Comparison of ENCODE assay signal across 22 mouse cellular contexts in the genomic region with DNA sequence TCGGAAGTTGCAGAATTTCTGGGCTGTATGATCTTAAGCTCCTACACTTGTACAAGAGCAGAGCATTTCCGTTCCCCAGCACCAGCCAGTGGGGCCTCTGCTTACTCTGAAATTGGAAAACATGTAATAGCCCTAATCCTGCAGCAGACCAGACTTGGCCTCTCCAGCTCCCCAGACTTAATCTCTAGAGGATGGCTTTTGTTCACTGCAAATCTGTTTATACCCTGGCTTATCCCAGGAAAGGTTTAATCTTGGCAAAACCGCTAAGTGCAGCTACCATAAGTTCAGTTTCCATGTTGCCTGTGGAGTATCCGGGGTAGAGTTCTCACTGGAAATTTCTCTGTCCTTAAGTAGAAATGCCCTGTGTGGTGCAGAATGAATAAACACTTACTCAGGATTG.
DNase-seq lines count a peak whose midpoint lies in the region; ATAC-seq and TF ChIP-seq lines count a peak whose summit lies in the region.
"Had no signal": no experiment of that assay in that cellular context is flagged by ENCODE, and none has a peak within 500 bp of the region (broad histone marks: within the 10 kb centered on the region; RNA-seq: fewer than 3 reads in every experiment).

No protein-coding gene starts in this region.

- H3K4me3 ChIP-seq in midbrain, embryonic 11.5 days (ENCODE audit: low read depth, low read length) = no peak overlapping the region
- H3K4me3 ChIP-seq in midbrain, embryonic 10.5 days = no peak overlapping the region
- no peak overlapping the region for H3K4me3 ChIP-seq in cerebellum, adult 2 months (replicated peaks; ENCODE audit: insufficient read depth, low read depth, low read length)
- H3K4me3 ChIP-seq: embryonic facial prominence, embryonic 13.5 days; embryonic facial prominence, embryonic 15.5 days; erythroblast, embryonic 14.5 days; forebrain, embryonic 10.5 days; forebrain, embryonic 12.5 days had no signal

- 63% methylated on average over 4 of the region's 4 CpGs for WGBS in midbrain, embryonic 11.5 days
- WGBS in midbrain, embryonic 10.5 days = 71% methylated on average over 4 of the region's 4 CpGs
- whole genome bisulfite sequencing in cerebellum, adult 2 months = 80% methylated on average over 4 of the region's 4 CpGs

- no peak for ATAC-seq in midbrain, embryonic 11.5 days (ENCODE audit: low FRiP score)
- ATAC-seq: forebrain, embryonic 14.5 days; forebrain, embryonic 16.5 days had no signal

- H3K27me3 ChIP-seq in midbrain, embryonic 11.5 days (ENCODE audit: control insufficient read depth, insufficient read depth, low read length) = no peaks in the 10 kb centered on the region
- H3K27me3 ChIP-seq in midbrain, embryonic 10.5 days (ENCODE audit: low read depth, poor library complexity, severe bottlenecking) = no peaks in the 10 kb centered on the region
- no peaks in the 10 kb centered on the region for H3K27me3 ChIP-seq in cerebellum, adult 2 months (ENCODE audit: control insufficient read depth, insufficient read depth, low read length)
- H3K27me3 ChIP-seq: embryonic facial prominence, embryonic 13.5 days; embryonic facial prominence, embryonic 15.5 days; forebrain, embryonic 12.5 days had no signal

- TF ChIP-seq POLR2A in cerebellum, adult 2 months (IDR thresholded peaks at IDR 0.05; ENCODE audit: borderline replicate concordance, insufficient read depth, low read length) = no peak

- no peak overlapping the region for H3K4me2 ChIP-seq in midbrain, embryonic 11.5 days
- H3K4me2 ChIP-seq: embryonic facial prominence, embryonic 13.5 days; embryonic facial prominence, embryonic 15.5 days; forebrain, embryonic 12.5 days had no signal

- peaks cover 2% of the 10 kb centered on the region for H3K4me1 ChIP-seq in midbrain, embryonic 11.5 days (ENCODE audit: control insufficient read depth, insufficient read depth, low read length)
- peaks cover 12% of the 10 kb centered on the region for H3K4me1 ChIP-seq in midbrain, embryonic 10.5 days
- peaks cover 3% of the 10 kb centered on the region; the same call in 1 of the 2 replicates for H3K4me1 ChIP-seq in cerebellum, adult 2 months (ENCODE audit: control insufficient read depth, insufficient read depth, low read length)
- H3K4me1 ChIP-seq: embryonic facial prominence, embryonic 13.5 days; embryonic facial prominence, embryonic 15.5 days had no signal

- TF ChIP-seq CTCF in cerebellum, adult 2 months (IDR thresholded peaks at IDR 0.05; ENCODE audit: borderline replicate concordance, insufficient read depth, low read depth, low read length) = no peak

- no peaks in the 10 kb centered on the region for H3K36me3 ChIP-seq in midbrain, embryonic 11.5 days (ENCODE audit: control insufficient read depth, insufficient read depth, low read length)
- no peaks in the 10 kb centered on the region for H3K36me3 ChIP-seq in midbrain, embryonic 10.5 days
- H3K36me3 ChIP-seq: embryonic facial prominence, embryonic 13.5 days; embryonic facial prominence, embryonic 15.5 days; forebrain, embryonic 10.5 days; forebrain, embryonic 12.5 days had no signal

- no peak overlapping the region for H3K27ac ChIP-seq in midbrain, embryonic 11.5 days (ENCODE audit: low read depth, low read length)
- no peak overlapping the region for H3K27ac ChIP-seq in midbrain, embryonic 10.5 days (replicated peaks)
- no peak overlapping the region for H3K27ac ChIP-seq in cerebellum, adult 2 months (ENCODE audit: insufficient read depth, low read length)
- H3K27ac ChIP-seq: embryonic facial prominence, embryonic 13.5 days; embryonic facial prominence, embryonic 15.5 days; forebrain, embryonic 10.5 days; forebrain, embryonic 12.5 days had no signal

- no peaks in the 10 kb centered on the region for H3K9me3 ChIP-seq in midbrain, embryonic 11.5 days (ENCODE audit: control insufficient read depth, low read length)
- H3K9me3 ChIP-seq in midbrain, embryonic 10.5 days (replicated peaks) = no peaks in the 10 kb centered on the region
- H3K9me3 ChIP-seq: embryonic facial prominence, embryonic 13.5 days; embryonic facial prominence, embryonic 15.5 days; forebrain, embryonic 10.5 days; forebrain, embryonic 12.5 days had no signal

- DNase-seq in midbrain, embryonic 11.5 days (ENCODE audit: low spot score, missing footprints) = peak; percentile 70
- DNase-seq in midbrain, embryonic 10.5 days (ENCODE audit: low spot score) = no peak
- peak; percentile 15 for DNase-seq in retina, adult 2 months (ENCODE audit: low read depth, low spot score)
- no peak for DNase-seq in retina, embryonic 14.5 days (ENCODE audit: low spot score)
- DNase-seq in retina, postnatal 1 day = peak; percentile 76
- no peak for DNase-seq in cerebellum, postnatal 4 days (ENCODE audit: low spot score in 2 of 2)
- DNase-seq in cerebellum, adult 2 months = no peak
- DNase-seq: adrenal gland, adult 2 months; adrenal gland, postnatal 10 days; adrenal gland, postnatal 25 days; cerebellum, adult 11-12 months; cerebellum, adult 8-10 months; cerebellum, adult 9-11 months; cerebellum, postnatal 25 days; embryo, embryonic 11 days had no signal

- no peak overlapping the region for H3K9ac ChIP-seq in midbrain, embryonic 11.5 days (ENCODE audit: low read length)
- H3K9ac ChIP-seq: embryonic facial prominence, embryonic 13.5 days; embryonic facial prominence, embryonic 15.5 days; forebrain, embryonic 12.5 days had no signal

Comparison
In these comparisons a context has a peak if more than half of its experiments do, and no peak if none do; other contexts are left out.
1. DNase-seq: peak in midbrain, embryonic 11.5 days (single experiment), retina, adult 2 months (single experiment) and retina, postnatal 1 day (single experiment); none in midbrain, embryonic 10.5 days (single experiment), retina, embryonic 14.5 days (single experiment), cerebellum, postnatal 4 days (0 of 2) and cerebellum, adult 2 months (0 of 2).